Mouse (Mus musculus) monocyte, adult 5-6 weeks (primary cell): ENCODE data around the gene Bpnt1. TPM values are rescaled to one million over a fixed set of nuclear protein-coding genes. Genes with fewer than 3 reads are reported as not detected.
"Not testable (repeated sequence)": the region's sequence is repeated elsewhere in the genome, so short reads cannot be mapped to it uniquely, and the experiment has no call there.

Source experiments
- ATAC-seq: fragments of 153-309, 156-312 bp; replicated peaks from 2 replicates; pipeline ENCODE4 v1.8.0; 2017; ENCODE audit warnings: mild to moderate bottlenecking; ENCODE audit not compliant: low TSS enrichment, insufficient number of reproducible peaks, severe bottlenecking, poor library complexity, low FRiP score
- total RNA-seq: library from RNA; stranded (forward); fragments of 200-1000, 200-491, 200-594 nt; gene quantifications from 3 replicates; pipeline ENCODE4 v1.2.3, GENCODE M21; 2017

The Bpnt1 gene
- total RNA-seq, result 23.3 to 39.3 TPM (median 31.6 TPM) in 3 replicates

DNA sequence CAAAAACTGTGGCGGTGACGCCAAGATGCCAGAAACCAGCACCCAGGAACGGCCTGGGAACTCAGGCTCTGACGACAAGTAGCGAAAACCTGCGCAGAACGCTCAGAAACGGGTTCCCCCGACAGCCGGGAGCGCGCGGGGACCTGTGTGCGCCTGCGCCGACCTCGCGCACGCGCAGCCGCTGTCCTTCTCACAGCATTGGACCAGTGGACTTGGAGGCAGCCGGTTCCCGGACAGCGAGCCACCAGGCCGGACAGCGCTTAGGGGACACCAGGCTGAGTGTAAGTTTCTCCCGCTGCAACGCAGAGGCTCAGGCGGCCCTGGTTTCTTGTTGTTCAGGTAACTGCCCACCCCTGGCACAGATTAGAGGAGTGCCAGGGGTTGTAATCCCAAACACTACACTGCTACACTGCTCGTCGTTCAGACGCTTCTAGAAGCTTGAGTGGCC, at the start of gene Bpnt1:
Gene Bpnt1 (plus strand): TSS at position 167 of the 448 bp plus-strand sequence.
- peak; percentile 74 for ATAC-seq

DNA sequence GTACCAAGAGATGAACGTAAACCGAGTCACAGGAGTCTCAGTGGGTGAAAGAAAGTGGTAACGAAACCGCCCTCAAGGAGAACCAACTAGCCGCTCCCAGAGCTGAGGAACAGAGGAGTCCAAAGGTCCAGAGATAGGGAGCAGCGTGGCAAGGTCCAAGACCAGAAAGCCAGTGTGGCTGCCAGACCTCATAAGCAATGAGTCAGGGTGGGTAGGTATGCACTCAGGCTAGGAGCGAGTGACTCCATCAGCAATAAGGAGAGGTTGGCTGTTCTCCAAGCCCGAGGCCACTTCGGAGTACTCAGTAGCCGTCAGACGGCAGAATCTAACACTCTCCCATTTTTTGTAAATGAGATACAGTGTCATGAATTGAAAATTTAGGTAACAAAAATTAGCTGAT, 49.1 kb upstream of the Bpnt1 start:
- ATAC-seq, result no peak

DNA sequence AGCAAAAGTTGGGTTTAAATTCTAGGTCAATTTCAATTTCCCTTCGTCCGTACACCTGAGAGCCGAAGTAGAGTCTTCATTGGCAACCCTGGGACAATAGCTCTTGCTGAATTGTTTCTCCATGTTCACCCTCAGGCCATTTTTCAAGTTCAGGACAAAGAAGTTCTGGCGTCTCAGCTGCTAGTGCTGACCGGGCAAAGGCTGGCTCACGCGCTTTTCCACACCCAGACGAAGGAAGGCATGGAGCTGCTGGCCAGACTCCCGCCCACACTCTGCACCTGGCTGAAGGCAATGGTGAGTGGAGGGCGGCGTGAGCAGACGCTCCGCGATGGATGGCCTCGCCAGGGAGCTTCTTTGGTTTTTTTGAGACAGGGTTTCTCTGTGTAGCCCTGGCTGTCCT, 48.7 kb upstream of the Bpnt1 start:
- ATAC-seq, result no peak

DNA sequence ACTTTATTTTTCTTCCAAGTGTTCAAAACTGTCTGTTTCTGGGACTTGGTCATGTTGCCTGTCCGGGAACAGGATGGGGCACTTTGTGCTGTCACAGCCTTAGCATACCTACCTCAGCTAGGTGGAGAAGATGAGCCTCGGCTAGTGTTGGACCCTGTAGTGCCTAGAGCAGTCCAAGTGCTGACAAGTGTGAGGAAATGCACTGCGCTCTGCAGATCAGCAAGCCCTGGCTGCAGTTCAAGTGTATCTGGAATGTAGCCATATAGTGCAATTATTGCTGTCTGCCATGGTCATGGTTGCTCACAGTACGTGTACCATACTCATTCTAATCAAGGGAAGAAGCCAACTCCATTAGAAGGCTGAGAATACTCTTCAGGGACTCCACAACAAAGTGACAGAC, 47.2 kb upstream of the Bpnt1 start:
- ATAC-seq, result no peak

DNA sequence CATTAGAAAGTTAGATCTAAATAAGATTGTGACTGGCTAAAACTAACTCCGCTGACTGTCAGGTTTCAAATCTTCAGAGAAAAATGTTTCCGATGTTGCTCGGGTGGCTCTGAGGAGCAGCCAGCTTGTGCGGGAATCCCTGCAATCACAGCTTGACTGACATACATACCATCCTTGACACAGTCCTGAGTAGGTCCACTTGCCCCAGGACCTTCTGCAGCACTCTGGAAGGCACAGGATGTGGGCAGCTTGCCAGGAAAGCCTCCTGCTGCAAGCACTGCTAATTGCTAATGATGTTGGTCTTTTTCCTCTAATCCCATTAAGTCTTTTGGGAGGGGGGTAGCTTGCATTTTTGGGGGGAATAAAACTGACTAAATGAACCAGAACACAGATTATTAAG, 46.8 kb upstream of the Bpnt1 start:
- no peak for ATAC-seq

DNA sequence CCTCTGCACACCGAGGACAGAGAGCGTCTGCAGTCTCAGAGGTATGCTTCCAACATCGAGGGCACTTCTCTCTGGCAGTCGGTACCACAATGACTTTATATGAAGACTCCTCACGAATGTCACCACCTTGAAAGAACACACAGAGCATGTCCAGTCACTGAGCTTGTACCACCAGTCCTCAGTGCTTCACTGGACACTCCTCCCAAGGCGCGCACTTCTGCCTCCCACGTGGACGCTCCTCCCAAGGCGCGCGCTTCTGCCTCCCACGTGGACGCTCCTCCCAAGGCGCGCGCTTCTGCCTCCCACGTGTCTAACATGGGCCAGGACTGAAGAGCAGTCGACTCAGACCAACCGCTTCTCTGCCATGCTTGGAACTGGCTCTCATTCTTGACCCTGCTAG, 44.9 kb upstream of the Bpnt1 start:
- no peak for ATAC-seq

DNA sequence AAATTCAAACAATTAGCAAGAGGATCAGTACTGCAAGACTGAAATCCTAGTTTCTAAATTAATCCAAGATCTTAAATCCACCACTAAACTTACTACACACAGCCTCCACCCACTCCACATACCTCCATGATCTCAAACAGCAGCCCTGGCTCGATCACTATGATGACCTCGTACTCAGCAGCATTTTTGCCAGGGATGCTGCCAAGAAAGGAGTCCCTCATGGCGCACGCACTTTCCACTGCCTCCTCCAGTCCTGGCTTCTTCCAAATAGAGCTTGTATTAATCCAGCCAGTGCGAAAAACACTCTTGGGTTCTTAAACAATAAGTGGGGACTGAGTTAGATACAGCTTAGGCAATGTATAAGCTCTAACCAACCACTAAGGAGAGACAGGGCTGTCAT, 42.7 kb upstream of the Bpnt1 start:
- ATAC-seq, result no peak

DNA sequence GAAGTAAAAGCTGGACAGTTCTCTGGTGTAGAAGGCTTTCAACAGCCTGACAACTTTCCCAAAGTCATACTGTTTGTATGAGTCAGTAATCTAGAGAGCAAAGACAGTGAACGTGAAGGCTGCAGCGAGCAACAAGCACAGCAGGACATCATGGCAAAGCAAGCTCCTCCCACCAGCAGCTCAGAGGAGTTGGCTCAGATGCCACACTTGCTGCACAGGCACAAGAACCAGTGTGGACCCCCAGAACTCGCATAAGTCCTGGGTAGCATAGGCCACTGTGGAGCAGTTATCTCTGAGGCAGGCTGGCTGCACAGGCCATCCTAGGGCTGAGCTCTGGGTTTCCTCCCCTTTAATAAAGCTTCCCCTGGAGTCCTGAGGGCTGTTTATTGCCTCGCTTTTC, 40.6 kb upstream of the Bpnt1 start:
- no peak for ATAC-seq

DNA sequence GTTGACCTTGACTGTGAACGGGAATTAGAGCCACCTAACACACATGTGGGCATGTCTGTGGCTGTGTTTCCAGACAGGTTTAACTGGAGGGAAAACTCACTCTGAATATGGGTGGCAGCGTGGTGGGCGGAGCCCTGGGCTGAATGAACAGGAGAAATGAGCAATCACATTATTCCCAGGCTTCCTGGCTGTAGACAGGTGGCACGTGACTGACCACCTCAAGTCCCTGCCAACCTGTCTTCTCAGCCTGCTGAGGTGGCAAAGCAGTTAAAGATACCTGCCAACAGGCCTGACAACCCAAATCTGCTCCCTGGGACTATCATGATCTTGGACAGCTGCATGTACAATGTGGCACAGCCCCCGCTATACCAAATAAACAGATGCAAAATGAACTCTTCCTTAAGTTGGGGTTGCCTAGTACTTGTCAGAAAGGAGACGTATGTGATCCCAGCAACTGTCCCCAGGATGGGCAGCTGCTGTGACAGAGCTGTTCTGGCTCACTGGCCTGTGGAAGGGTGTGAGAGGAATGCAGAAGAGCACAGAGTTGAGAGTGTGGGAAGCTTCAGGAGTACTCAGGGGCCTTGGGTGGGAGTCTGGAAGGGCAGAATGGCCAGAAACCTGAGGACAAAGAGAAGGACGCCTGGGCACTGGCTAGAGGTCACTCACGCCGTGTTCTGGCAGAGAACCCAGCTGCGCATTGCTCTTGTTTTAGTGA, 39.1 kb upstream of the Bpnt1 start:
- no peak for ATAC-seq

DNA sequence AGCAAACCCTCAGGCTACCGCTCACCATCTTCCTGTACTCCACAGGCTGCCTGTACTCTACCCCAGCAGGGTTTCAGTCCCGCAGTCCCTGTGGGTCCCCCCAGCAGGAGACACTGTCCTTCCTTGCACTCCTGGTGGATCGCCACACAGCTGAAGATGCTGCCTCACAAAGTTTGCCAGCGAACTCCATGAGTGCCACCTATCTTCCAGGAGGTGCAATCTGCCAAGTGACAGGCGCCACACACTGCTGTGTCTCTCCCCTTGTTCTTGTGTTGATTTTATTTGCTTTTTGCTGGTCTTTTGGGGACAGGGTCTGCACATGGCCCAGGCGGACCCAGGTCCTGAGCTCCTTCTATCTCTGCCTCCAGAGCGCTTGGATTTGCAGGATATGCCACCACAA, 35.1 kb upstream of the Bpnt1 start:
- ATAC-seq, result no peak

DNA sequence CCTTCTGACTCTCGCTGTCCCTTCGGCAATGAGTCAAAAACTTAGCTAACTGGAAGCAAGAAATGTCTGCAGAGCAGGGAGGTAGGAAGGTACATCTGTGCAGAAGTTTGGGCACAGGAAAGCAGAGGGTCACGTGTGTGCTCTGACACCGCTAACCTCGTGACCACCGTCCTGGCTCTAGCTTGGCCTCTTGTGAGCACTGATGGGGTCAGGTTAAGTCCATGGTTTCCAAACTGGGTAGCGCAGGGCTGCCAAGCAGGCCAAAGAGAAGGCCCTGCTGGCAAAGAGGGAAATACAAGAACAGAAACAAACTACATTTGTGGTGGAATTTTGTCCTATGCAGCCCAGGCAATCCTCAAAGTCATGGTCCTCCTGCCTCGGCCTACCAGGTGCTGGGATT, 33.5 kb upstream of the Bpnt1 start:
- ATAC-seq, result no peak

DNA sequence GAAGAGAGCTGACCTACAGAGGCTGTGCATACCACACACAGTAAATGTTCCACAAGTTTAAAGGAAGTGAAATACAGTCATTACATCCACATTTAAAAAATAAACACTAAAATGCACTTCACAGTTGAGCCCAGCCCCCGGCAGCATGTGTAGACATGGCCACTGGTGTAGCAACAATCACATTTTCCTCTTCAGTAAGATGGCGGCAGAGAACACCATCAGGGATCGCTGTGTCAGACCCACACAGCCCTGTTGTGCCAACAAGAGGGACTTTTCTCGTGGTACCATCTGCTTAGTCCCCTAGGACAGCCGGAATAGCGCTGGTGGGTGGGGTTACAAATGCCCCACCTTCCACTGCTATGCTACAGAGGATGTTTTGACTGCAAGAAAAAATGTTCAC, 29.1 kb upstream of the Bpnt1 start:
- ATAC-seq, result no peak

DNA sequence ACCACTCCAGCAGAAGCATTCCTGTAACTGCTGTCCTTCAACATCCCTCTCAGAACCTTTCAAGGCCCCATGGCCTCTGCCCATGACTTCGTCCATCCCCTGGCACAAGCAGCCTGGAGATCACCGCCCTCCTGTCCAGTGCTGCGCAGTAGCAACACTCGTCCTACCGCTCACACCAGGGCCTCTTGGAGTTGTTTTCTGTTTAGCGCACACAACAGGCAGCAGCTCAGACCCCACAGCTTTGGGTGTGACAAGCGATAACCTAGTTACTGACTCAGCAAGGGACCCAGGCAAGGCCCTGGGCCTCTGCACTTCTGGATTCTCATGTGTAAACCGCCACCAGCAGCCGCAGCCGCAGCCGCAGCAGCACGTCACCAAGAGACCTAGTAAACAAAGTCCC, 25.1 kb upstream of the Bpnt1 start:
- ATAC-seq, result no peak

DNA sequence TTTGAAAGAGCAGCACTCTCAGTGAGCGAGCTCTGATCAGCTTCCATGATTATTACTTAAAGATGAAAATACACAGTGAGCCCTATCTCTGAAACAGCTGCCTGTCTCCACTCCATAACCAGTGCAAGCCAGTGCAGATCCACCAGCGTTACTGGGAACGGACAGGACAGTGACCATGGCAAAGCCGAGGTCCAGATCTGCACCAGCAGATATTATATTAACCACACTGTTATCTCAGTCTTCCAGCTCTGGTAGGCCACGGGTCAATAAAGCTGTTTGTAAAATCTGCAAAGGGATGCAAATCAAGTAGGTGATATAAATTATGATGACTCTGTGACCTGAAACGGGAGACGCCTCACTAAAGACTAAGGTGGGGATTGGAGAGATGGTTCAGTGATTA, 24.3 kb upstream of the Bpnt1 start:
- ATAC-seq, result no peak

DNA sequence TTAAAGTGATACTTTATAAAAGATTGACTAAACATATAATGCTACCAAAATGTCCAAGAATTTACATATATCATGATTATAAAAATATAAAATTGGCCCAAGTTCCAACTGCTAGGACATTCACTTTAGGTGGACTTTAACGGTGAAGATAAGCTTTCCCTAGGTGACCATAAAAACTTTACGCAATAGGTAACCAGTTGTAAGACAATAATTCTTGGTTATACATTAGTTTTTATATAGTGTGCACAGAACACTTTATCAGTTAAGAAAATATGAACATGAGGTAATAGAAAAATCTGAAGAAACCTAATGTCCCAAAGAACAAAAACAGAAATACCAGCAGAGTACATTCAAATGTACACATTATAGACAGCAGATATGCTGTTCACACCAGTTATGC, 23.6 kb upstream of the Bpnt1 start:
- ATAC-seq, result no peak

DNA sequence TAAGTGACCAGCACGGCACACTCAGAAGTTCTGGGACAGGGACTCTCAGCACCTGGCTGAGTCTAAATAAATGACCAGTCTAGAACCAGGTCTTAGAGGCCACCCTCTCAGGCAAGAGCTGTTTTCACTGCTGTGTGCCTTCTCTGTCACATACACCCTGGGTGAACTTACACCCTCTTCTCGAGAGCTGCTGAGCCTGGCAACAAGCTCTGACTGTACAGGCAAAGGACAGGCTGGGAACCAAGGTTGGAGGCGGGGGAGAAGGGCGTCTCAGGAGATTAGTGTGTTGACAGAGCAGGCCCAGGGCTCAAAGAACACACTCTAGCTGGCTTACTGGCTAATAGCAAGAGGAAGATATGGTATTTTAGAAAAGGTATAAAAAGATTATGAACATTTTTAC, 23.0 kb upstream of the Bpnt1 start:
- no peak for ATAC-seq

DNA sequence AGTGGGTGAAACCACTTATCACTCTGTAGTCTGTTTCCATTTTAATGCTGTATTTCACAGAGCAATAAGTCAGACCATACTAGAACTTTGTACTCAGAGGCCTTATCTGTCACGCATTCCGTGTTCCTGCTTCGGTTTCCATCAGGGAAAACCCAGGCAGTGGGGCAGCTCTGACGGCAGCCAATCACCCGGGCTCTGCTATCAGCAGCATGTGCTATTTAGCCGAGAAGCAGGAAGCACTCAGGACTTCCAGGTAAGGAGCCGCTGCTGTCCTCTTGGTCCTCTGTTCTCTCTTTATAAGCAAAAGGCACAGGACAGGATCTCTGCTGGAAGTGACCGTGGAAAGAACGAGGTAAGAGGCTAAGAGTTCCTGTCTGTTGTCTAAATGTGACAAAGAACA, 20.0 kb upstream of the Bpnt1 start:
- ATAC-seq, result no peak

DNA sequence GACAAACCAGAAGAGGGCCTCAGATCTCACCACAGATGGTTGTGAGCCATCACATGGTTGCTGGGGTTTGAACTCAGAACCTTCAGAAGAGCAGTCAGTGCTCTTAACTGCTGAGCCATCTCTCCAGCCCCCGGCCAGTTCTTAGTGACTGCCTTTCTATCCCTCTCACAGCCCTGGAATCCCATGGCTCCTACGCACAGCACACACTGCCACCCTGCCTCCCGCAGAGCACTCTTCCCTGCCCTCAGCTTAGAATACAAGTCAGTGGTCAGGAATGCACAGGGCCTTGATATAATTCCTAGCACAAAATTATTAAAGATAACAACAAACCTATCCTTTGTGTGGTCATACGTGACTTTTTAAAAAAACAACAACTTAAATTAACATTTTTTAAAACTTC, 17.4 kb upstream of the Bpnt1 start:
- no peak for ATAC-seq

DNA sequence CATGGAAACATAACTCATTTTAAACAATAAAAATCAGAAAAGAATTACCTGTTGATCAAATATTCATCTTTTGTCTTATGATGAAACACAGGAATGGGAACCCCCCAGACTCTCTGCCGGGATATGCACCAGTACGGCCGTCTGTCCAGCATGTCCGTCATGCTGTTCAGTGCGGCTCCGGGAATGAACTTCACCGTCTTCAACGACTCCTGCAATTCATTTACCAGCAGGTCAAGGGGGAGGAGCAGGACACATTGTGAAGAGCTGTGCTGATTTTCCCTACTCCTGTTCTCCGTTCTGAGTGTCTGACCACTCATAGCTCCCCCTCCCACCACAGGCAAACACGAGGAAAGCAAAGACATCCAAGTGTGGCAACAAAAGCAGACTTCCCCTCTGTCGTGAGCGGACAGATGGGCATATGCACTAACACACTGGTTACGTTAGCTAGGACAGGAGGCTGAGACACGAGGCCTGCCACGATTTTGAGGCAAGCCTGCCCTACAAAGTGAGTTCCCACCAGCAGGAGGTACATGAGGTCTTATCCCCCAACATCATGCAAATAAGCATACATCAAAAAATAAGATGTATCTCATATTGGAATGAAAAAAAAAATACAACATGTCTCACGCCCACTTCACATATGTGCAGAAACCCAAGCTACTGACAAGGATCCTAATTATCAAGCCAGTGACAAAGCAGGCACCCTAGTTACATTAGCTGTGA, 15.9 kb upstream of the Bpnt1 start:
- ATAC-seq, result no peak

DNA sequence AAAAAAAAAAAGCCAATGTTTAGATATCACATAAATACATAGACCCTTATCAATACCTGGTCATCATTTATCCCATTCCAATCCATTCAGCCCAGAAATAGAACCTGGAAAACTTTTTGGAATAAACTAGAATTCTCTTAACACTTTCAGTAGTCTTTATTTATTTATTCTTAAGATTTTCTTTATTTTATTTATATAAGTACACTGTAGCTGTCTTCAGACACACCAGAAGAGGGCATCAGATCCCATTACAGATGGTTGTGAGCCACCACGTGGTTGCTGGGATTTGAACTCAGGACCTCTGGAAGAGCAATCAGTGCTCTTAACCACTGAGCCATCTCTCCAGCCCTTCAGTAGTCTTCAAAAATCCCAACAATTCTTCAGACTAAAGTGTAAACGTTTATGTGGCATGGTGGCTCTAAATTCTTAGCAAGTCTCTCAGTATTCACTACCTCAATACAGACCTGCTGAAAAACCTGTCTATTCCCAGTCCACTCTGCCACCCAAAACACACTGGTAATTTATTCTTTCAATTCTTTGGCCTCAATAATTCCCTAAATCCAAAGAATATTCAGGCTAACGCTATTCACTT, 4.1 kb upstream of the Bpnt1 start:
- ATAC-seq, result not testable (repeated sequence)
